Mouse (Mus musculus) heart, adult 2 months (tissue): ENCODE data around the gene Tekt1. TPM values are rescaled to one million over a fixed set of nuclear protein-coding genes. Genes with fewer than 3 reads are reported as not detected.

Source experiments
- DNase-seq, 2 experiments: peaks; one replicate each; pipeline ENCODE4 v3.0.0; 2021
- H3K27ac ChIP-seq: fragments of 200-600 bp; 2 replicates; pipeline ENCODE4 v1.8.1; 2022
- H3K27me3 ChIP-seq: fragments of 200-500 bp; 2 replicates; pipeline ENCODE4 v1.6.1; 2012; ENCODE audit warnings: mild to moderate bottlenecking, low read length, inconsistent platforms, mixed read lengths; ENCODE audit not compliant: control insufficient read depth, insufficient read depth
- H3K36me3 ChIP-seq: fragments of 200-500 bp; 2 replicates; pipeline ENCODE4 v1.6.1; 2012; ENCODE audit warnings: low read length, inconsistent platforms; ENCODE audit not compliant: control insufficient read depth, insufficient read depth
- H3K4me1 ChIP-seq: fragments of 200-500 bp; 2 replicates; pipeline ENCODE4 v1.6.1; 2011; ENCODE audit warnings: low read length; ENCODE audit not compliant: control insufficient read depth, insufficient read depth
- H3K4me3 ChIP-seq: fragments of 200-600 bp; 2 replicates; pipeline ENCODE4 v1.8.1; 2022
- H3K79me2 ChIP-seq: fragments of 200-500 bp; replicated peaks from 2 replicates; pipeline ENCODE4 v1.6.1; 2012; ENCODE audit warnings: mild to moderate bottlenecking, inconsistent platforms, low read length, moderate library complexity, mixed read lengths; ENCODE audit not compliant: control insufficient read depth, insufficient read depth
- H3K9ac ChIP-seq: fragments of 200-500 bp; 2 replicates; pipeline ENCODE4 v1.6.1; 2012; ENCODE audit warnings: low read depth, mild to moderate bottlenecking, control low read depth, inconsistent platforms, low read length, mixed read lengths
- CTCF ChIP-seq: fragments of 200-600 bp; IDR thresholded peaks from 2 replicates; pipeline ENCODE4 v1.8.1; 2022; ENCODE audit warnings: antibody characterized with exemption, mild to moderate bottlenecking, moderate library complexity
- EP300 ChIP-seq: fragments of 200-500 bp; IDR thresholded peaks from 2 replicates; pipeline ENCODE4 v1.6.1; 2011; ENCODE audit warnings: low read depth, low read length, control low read depth; ENCODE audit not compliant: insufficient read depth
- POLR2A ChIP-seq: fragments of 200-500 bp; IDR thresholded peaks from 2 replicates; pipeline ENCODE4 v1.6.1; 2011; ENCODE audit warnings: mild to moderate bottlenecking, low read depth, low read length, control low read depth; ENCODE audit not compliant: insufficient read depth
- WGBS: fragments of 180-500 bp; shearing (Covaris S2); methylation state at CpG from one replicate; pipeline ENCODE4 v1.1.7; 2018; 5-methylcytosine and 5-hydroxymethylcytosine counted together
- intact Hi-C: fragments of 180-260 bp; cut with DNase I; formaldehyde crosslinking; loops from one replicate; pipeline ENCODE4 v1.15.1; 2025
- polyA plus RNA-seq: library from polyadenylated mRNA; depleted of rRNA; stranded (reverse); fragments of >200 nt; gene quantifications from 2 replicates; pipeline ENCODE4 v1.2.3, GENCODE M21; 2012
- total RNA-seq, 2 experiments: library from RNA; stranded (reverse); gene quantifications; 2 replicates each; pipeline ENCODE4 v1.2.3; 2021

The Tekt1 gene
- total and polyA plus RNA-seq, 3 experiments = 0.49 TPM; not detected in 2

- H3K36me3 ChIP-seq = no peaks in the 10 kb centered on the region
- no peaks in the 10 kb centered on the region for H3K4me1 ChIP-seq
- intact Hi-C loops = loop anchor here (2.0 kb wide), 1 partner anchor 101 kb away; no protein-coding TSS in a partner anchor
- H3K27ac ChIP-seq = no peak overlapping the region
- no peaks in the 10 kb centered on the region for H3K27me3 ChIP-seq
- WGBS = 75% methylated on average over 4 of the region's 4 CpGs
- H3K4me3 ChIP-seq = no peak overlapping the region
- DNase-seq = no peak
- H3K79me2 ChIP-seq = no peaks in the 10 kb centered on the region
- no peak overlapping the region for H3K9ac ChIP-seq
- TF ChIP-seq POLR2A = no peak
- TF ChIP-seq EP300 = no peak
- no peak for TF ChIP-seq CTCF
Measured at GRCm38 (mm10) chr11:72325701-72326100, 36.5 kb downstream of the Tekt1 start.

- 57% methylated on average over 3 of the region's 3 CpGs for WGBS
Measured at GRCm38 (mm10) chr11:72324431-72324830, 37.8 kb downstream of the Tekt1 start.

GRCm38 (mm10) chr11:72318026-72318425, 44.2 kb downstream of the Tekt1 start:
- TF ChIP-seq POLR2A = no peak
- TF ChIP-seq EP300 = no peak
- no peak for TF ChIP-seq CTCF
- Histone ChIP-seq H3K36me3 (no peaks in the 10 kb centered on the region), H3K27me3 (peaks cover 3% of the 10 kb centered on the region), H3K9ac (no peak overlapping the region), H3K79me2 (no peaks in the 10 kb centered on the region), H3K4me3 (no peak overlapping the region), H3K4me1 (no peaks in the 10 kb centered on the region), H3K27ac (no peak overlapping the region)
- intact Hi-C loops = no loop called here
- no peak for DNase-seq
- WGBS = 58% methylated on average over 5 of the region's 5 CpGs

More at GRCm38 (mm10) chr11:72324431-72324830, 37.8 kb downstream of the Tekt1 start:
- no peaks in the 10 kb centered on the region for H3K4me1 ChIP-seq
- H3K36me3 ChIP-seq = no peaks in the 10 kb centered on the region
- no peaks in the 10 kb centered on the region for H3K79me2 ChIP-seq
- peak; percentile 72 for TF ChIP-seq CTCF
- TF ChIP-seq EP300 = 0 out of 2 replicates have a peak, but pooled peaks have one; percentile 26
- no peak for TF ChIP-seq POLR2A
- H3K4me3 ChIP-seq = no peak overlapping the region
- no peaks in the 10 kb centered on the region for H3K27me3 ChIP-seq
- DNase-seq = no peak
- no peak overlapping the region for H3K9ac ChIP-seq
- intact Hi-C loops = loop anchor here (2.0 kb wide), 1 partner anchor 100 kb away; no protein-coding TSS in a partner anchor
- no peak overlapping the region for H3K27ac ChIP-seq

GRCm38 (mm10) chr11:72314151-72314895, 47.9 kb downstream of the Tekt1 start, which contains the start of gene Fbxo39:
Gene Fbxo39 (plus strand): TSS chr11:72314444.
- H3K27me3 ChIP-seq = peaks cover 3% of the 10 kb centered on the region
- TF ChIP-seq POLR2A (no peak), EP300 (no peak), CTCF (no peak)
- no peak within 1 kb of the TSS for H3K9ac ChIP-seq
- DNase-seq = no peak
- no peak within 1 kb of the TSS for H3K4me3 ChIP-seq
- H3K4me1 ChIP-seq = no peaks in the 10 kb centered on the region
- H3K36me3 ChIP-seq = no peaks in the 10 kb centered on the region
- no peak within 1 kb of the TSS for H3K27ac ChIP-seq
- H3K79me2 ChIP-seq = no peaks in the 10 kb centered on the region
- WGBS = 13% methylated on average over 42 of the region's 42 CpGs
- intact Hi-C loops = no loop called here

- Histone ChIP-seq H3K27me3 (peaks cover 3% of the 10 kb centered on the region), H3K36me3 (peaks cover 2% of the 10 kb centered on the region), H3K79me2 (no peaks in the 10 kb centered on the region), H3K4me3 (no peak overlapping the region), H3K9ac (no peak overlapping the region), H3K27ac (no peak overlapping the region), H3K4me1 (peaks cover 3% of the 10 kb centered on the region; the same call in 1 of the 2 replicates)
- WGBS = 86% methylated on average over 10 of the region's 10 CpGs
- TF ChIP-seq CTCF (no peak), EP300 (no peak), POLR2A (no peak)
- intact Hi-C loops = no loop called here
- DNase-seq = no peak
Measured at GRCm38 (mm10) chr11:72311355-72312001, 50.8 kb downstream of the Tekt1 start.

DNA sequence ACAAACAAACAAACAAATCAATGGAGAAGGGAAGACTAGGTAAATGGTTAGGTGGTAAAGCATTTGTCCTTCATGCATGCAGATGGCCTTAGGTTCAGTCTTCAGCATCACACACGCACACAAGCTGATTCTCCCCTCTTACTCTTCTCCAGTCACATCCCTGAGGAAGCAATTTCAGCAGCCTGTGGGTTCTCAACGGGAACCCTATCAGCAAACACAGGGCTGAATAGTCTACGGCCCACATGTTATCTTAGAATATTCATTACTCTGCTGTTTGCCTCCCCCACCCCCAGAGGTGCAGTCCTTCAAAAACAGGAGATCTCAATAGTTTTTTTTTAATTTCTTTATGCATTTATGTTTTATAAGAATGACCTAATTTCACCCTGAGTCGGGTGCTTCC, 51.8 kb downstream of the Tekt1 start:
- WGBS = 75% methylated on average over 4 of the region's 4 CpGs
- DNase-seq = no peak
- peaks cover 3% of the 10 kb centered on the region for H3K27me3 ChIP-seq

More for the DNA sequence above, 51.8 kb downstream of the Tekt1 start:
- Histone ChIP-seq H3K36me3 (peaks cover 4% of the 10 kb centered on the region), H3K79me2 (no peaks in the 10 kb centered on the region), H3K9ac (no peak overlapping the region), H3K4me1 (peaks cover 3% of the 10 kb centered on the region; the same call in 1 of the 2 replicates), H3K4me3 (no peak overlapping the region), H3K27ac (no peak overlapping the region)
- TF ChIP-seq POLR2A = no peak
- TF ChIP-seq CTCF = no peak
- no peak for TF ChIP-seq EP300
- intact Hi-C loops = no loop called here
